Mouse (Mus musculus): Measurements from ENCODE around the gene Ugt1a6a. TPM values are rescaled to one million over a fixed set of nuclear protein-coding genes. Genes with fewer than 3 reads are reported as not detected.
"Not testable (repeated sequence)": the region's sequence is repeated elsewhere in the genome, so short reads cannot be mapped to it uniquely, and the experiment has no call there.

Ugt1a6a gene
- polyA plus RNA-seq, 1 experiment, result not detected

- no peak overlapping the region for H3K4me3 ChIP-seq (ENCODE audit: insufficient read depth, low read depth, low read length)
- H3K27ac ChIP-seq (ENCODE audit: insufficient read depth, low read depth, low read length), result no peak overlapping the region
- no peaks in the 10 kb centered on the region for H3K4me1 ChIP-seq (ENCODE audit: control insufficient read depth, insufficient read depth, low read length)
- TF ChIP-seq CTCF (IDR thresholded peaks at IDR 0.05; ENCODE audit: insufficient read depth, low read depth, low read length), result no peak
- TF ChIP-seq POLR2A (IDR thresholded peaks at IDR 0.05; ENCODE audit: insufficient read depth, low read depth, low read length), result no peak
- WGBS, result 36% methylated on average over 3 of the region's 3 CpGs
Measured at GRCm38 (mm10) chr1:88133908-88134456, 627 bp upstream of the Ugt1a6a start.

DNA sequence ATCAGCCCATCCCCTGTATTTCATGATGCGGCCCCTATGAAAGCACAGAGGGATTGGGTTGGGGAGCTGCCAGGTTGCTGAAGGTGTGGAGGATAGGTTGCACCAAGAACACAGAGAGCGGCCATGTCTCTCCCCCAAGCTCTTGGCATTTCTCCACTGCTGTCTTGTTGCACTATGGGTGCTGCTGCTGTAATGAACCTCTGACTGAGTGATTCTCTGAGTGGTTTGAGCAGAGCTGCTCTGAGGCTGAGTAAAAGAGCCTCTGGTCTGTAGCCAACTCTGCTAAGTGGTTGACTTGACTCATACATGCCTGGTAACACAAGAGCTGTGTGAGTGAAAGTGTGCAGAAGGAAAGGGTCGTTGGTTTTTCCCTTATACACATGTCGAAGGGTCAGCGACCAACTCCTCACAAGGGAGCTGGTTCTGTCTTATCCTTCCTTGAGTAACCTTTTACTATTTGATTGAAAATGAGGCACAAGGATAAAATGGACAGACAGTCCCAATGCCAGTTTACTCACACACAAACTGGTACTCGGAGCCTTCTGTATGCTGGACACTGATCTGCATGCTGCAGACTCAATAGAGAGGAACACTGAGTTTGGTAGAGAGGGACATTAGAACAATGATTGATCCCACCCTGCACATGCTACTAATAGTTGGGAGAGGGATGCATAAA, 758 bp downstream of the Ugt1a6a start:
- H3K4me1 ChIP-seq (ENCODE audit: control insufficient read depth, insufficient read depth, low read length); H3K4me3 ChIP-seq (ENCODE audit: insufficient read depth, low read depth, low read length); H3K27ac ChIP-seq (ENCODE audit: insufficient read depth, low read depth, low read length): not testable (repeated sequence)
- WGBS, result 72% methylated on average over 6 of the region's 6 CpGs

DNA sequence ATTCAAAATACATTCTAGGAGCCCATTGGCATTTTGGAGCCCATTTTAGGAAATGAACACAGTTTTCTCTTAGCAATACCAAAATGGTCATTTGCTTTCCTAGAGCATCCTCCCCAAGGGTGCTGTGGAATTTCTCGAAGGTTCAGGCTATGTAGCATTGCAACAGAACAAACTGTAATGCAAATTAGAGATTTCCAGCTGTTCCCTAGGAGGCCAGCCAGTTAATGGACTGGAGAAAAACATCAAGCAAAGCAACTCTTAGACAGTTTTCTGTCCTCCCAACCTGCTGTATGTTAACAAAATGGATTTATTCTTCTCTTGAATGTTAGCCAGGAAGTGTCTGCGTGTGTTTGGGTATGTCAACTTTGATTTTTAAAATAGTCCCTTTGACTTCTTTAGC, 2.0 kb downstream of the Ugt1a6a start:
- Histone ChIP-seq H3K4me3 (ENCODE audit: insufficient read depth, low read depth, low read length) (no peak overlapping the region), H3K4me1 (ENCODE audit: control insufficient read depth, insufficient read depth, low read length) (no peaks in the 10 kb centered on the region), H3K27ac (ENCODE audit: insufficient read depth, low read depth, low read length) (no peak overlapping the region)
- WGBS, result 75% methylated on average over 2 of the region's 2 CpGs
- TF ChIP-seq CTCF (IDR thresholded peaks at IDR 0.05; ENCODE audit: insufficient read depth, low read depth, low read length), result no peak
- TF ChIP-seq POLR2A (IDR thresholded peaks at IDR 0.05; ENCODE audit: insufficient read depth, low read depth, low read length), result no peak

GRCm38 (mm10) chr1:88137264-88137663, 2.7 kb downstream of the Ugt1a6a start:
- no peak overlapping the region for H3K27ac ChIP-seq (ENCODE audit: insufficient read depth, low read depth, low read length)
- H3K4me1 ChIP-seq (ENCODE audit: control insufficient read depth, insufficient read depth, low read length), result no peaks in the 10 kb centered on the region
- no peak overlapping the region for H3K4me3 ChIP-seq (ENCODE audit: insufficient read depth, low read depth, low read length)
- TF ChIP-seq CTCF (IDR thresholded peaks at IDR 0.05; ENCODE audit: insufficient read depth, low read depth, low read length) (no peak), POLR2A (IDR thresholded peaks at IDR 0.05; ENCODE audit: insufficient read depth, low read depth, low read length) (no peak)
- WGBS, result 87% methylated on average over 3 of the region's 3 CpGs

- no peaks in the 10 kb centered on the region for H3K4me1 ChIP-seq (ENCODE audit: control insufficient read depth, insufficient read depth, low read length)
- WGBS, result 98% methylated on average over 1 of the region's 1 CpGs
- H3K4me3 ChIP-seq (ENCODE audit: insufficient read depth, low read depth, low read length), result no peak overlapping the region
- H3K27ac ChIP-seq (ENCODE audit: insufficient read depth, low read depth, low read length), result no peak overlapping the region
- no peak for TF ChIP-seq CTCF (IDR thresholded peaks at IDR 0.05; ENCODE audit: insufficient read depth, low read depth, low read length)
- no peak for TF ChIP-seq POLR2A (IDR thresholded peaks at IDR 0.05; ENCODE audit: insufficient read depth, low read depth, low read length)
Measured at GRCm38 (mm10) chr1:88138145-88138544, 3.5 kb downstream of the Ugt1a6a start.

DNA sequence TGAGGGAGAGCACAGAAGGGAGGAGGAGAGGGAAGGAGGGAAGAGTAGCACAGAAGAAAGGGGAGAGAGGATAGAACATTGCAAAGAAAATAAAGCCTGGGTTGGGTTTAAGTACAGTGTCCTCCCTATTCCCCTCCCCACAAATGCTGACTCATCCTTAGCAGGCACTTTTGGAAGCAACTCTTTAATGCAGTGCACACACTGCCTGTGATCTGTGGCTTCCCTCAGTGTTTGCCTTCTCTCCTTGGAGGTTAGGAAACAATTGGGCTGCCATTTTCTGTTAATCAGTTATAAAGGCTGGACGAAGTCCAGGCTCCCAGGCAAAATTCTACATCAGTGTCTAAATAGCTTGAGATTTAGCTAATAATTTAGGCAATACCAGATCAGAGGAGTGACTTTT, 5.9 kb downstream of the Ugt1a6a start:
- H3K27ac ChIP-seq (ENCODE audit: insufficient read depth, low read depth, low read length); H3K4me1 ChIP-seq (ENCODE audit: control insufficient read depth, insufficient read depth, low read length); H3K4me3 ChIP-seq (ENCODE audit: insufficient read depth, low read depth, low read length): not testable (repeated sequence)
- WGBS, result 45% methylated on average over 1 of the region's 1 CpGs

- H3K27ac ChIP-seq (ENCODE audit: insufficient read depth, low read depth, low read length); H3K4me1 ChIP-seq (ENCODE audit: control insufficient read depth, insufficient read depth, low read length); H3K4me3 ChIP-seq (ENCODE audit: insufficient read depth, low read depth, low read length): not testable (repeated sequence)
- WGBS, result 3% methylated on average over 5 of the region's 5 CpGs
Measured at GRCm38 (mm10) chr1:88143966-88144675, 9.5 kb downstream of the Ugt1a6a start.

GRCm38 (mm10) chr1:88145278-88145677, 10.7 kb downstream of the Ugt1a6a start:
- H3K4me1 ChIP-seq (ENCODE audit: control insufficient read depth, insufficient read depth, low read length); H3K27ac ChIP-seq (ENCODE audit: insufficient read depth, low read depth, low read length); H3K4me3 ChIP-seq (ENCODE audit: insufficient read depth, low read depth, low read length): not testable (repeated sequence)
- WGBS, result 81% methylated on average over 2 of the region's 2 CpGs

DNA sequence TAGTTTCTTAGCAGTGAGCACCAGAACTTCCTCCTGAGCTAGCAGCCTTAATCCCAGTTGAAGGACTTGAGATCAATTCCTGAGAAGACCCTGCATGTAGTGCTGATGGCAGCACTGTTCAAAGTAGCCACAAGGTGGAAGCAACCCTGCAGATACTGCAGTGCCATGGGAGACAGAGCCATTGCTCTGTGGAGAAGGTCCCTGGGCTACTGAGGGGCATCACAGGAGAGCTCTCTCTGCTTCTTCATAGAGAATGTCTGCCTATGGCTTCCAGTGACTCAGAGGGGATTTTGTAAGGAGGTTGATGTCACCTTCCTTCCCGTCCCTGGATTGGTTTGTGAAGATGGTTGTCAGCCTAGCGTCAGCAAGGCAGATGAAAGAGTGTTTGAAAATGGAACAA, 15.5 kb downstream of the Ugt1a6a start:
- WGBS, result 76% methylated on average over 2 of the region's 2 CpGs
- H3K27ac ChIP-seq (ENCODE audit: insufficient read depth, low read depth, low read length); H3K4me1 ChIP-seq (ENCODE audit: control insufficient read depth, insufficient read depth, low read length); H3K4me3 ChIP-seq (ENCODE audit: insufficient read depth, low read depth, low read length): not testable (repeated sequence)

DNA sequence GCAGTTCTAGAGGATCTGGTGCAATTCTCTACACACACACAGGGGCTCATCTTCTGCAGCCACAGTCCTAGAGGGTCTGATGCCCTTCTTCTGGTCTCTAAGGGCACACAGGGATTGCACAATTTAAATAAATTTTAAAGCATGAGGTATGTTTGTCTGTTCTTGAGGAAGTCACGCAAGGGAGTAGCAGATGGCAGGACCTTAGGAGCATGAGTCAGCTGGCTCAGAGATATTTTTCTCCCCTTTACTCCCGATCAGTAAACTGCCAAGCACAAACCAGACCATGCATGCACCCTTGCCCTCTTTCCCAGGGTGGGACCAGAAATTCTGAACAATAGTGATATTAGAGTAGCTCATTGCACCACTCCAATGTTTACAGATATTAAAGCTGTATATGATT, 23.8 kb downstream of the Ugt1a6a start:
- Histone ChIP-seq H3K4me3 (ENCODE audit: insufficient read depth, low read depth, low read length) (no peak overlapping the region), H3K27ac (ENCODE audit: insufficient read depth, low read depth, low read length) (no peak overlapping the region), H3K4me1 (ENCODE audit: control insufficient read depth, insufficient read depth, low read length) (no peaks in the 10 kb centered on the region)
- TF ChIP-seq POLR2A (IDR thresholded peaks at IDR 0.05; ENCODE audit: insufficient read depth, low read depth, low read length) (no peak), CTCF (IDR thresholded peaks at IDR 0.05; ENCODE audit: insufficient read depth, low read depth, low read length) (no peak)
- 80% methylated on average over 2 of the region's 2 CpGs for WGBS

All from olfactory bulb, adult 2 months (tissue).